In genomic region chr13:38064854-38065663, GRCm38 (mm10) we compare ENCODE assay signal across 8 mouse cellular contexts. TPM values are rescaled to one million over a fixed set of nuclear protein-coding genes. Genes with fewer than 3 reads are reported as not detected.
A peak's percentile ranks its signal among the peaks of the same experiment; 100 is the strongest.
DNase-seq lines count a peak whose midpoint lies in the region; ATAC-seq and TF ChIP-seq lines count a peak whose summit lies in the region.

No protein-coding gene starts in this region.

- H3K9ac ChIP-seq in embryonic facial prominence, embryonic 11.5 days (replicated peaks; ENCODE audit: low read length), result no peak overlapping the region
- H3K9ac ChIP-seq in intestine, embryonic 14.5 days (ENCODE audit: low read length), result no peak overlapping the region
- no peak overlapping the region for H3K9ac ChIP-seq in midbrain, embryonic 13.5 days (replicated peaks)

- intact Hi-C loops in left cerebral cortex, postnatal 4 days (cut with DNase I), result loop anchor here (5.0 to 10.0 kb wide), 2 partner anchors 142 to 560 kb away; no protein-coding TSS in a partner anchor

- no peak for TF ChIP-seq POLR2A in spleen, adult 2 months (IDR thresholded peaks at IDR 0.05; ENCODE audit: low read depth, low read length)

- no peak overlapping the region for H3K4me2 ChIP-seq in embryonic facial prominence, embryonic 11.5 days (ENCODE audit: low read depth, low read length)
- no peak overlapping the region for H3K4me2 ChIP-seq in intestine, embryonic 14.5 days (ENCODE audit: low read length)
- H3K4me2 ChIP-seq in midbrain, embryonic 13.5 days (replicated peaks), result no peak overlapping the region

- no peak for ATAC-seq in embryonic facial prominence, embryonic 11.5 days (replicated peaks; ENCODE audit: insufficient number of reproducible peaks, low FRiP score, low TSS enrichment, low read depth)
- ATAC-seq in intestine, embryonic 14.5 days (replicated peaks; ENCODE audit: low FRiP score, low TSS enrichment, low read depth), result peak; percentile 70
- ATAC-seq in midbrain, embryonic 13.5 days, result peak; percentile 60
- no peak for ATAC-seq in erythroid progenitor cell, adult 5-6 weeks (replicated peaks; ENCODE audit: low FRiP score, poor library complexity, severe bottlenecking)

- H3K27ac ChIP-seq in spleen, adult 2 months (ENCODE audit: insufficient read depth, low read length), result no peak overlapping the region
- H3K27ac ChIP-seq in embryonic facial prominence, embryonic 11.5 days (replicated peaks; ENCODE audit: low read depth, low read length), result no peak overlapping the region
- H3K27ac ChIP-seq in intestine, embryonic 14.5 days (ENCODE audit: low read depth), result no peak overlapping the region
- no peak overlapping the region for H3K27ac ChIP-seq in midbrain, embryonic 13.5 days

- no peaks in the 10 kb centered on the region for H3K9me3 ChIP-seq in embryonic facial prominence, embryonic 11.5 days (replicated peaks; ENCODE audit: control insufficient read depth, low read length)
- no peaks in the 10 kb centered on the region for H3K9me3 ChIP-seq in intestine, embryonic 14.5 days (ENCODE audit: control insufficient read depth, low read length)
- H3K9me3 ChIP-seq in midbrain, embryonic 13.5 days, result no peaks in the 10 kb centered on the region

- H3K4me1 ChIP-seq in spleen, adult 2 months (ENCODE audit: control insufficient read depth, insufficient read depth, insufficient read length), result no peaks in the 10 kb centered on the region
- H3K4me1 ChIP-seq in embryonic facial prominence, embryonic 11.5 days (ENCODE audit: control insufficient read depth, insufficient read depth, low read length), result no peaks in the 10 kb centered on the region
- H3K4me1 ChIP-seq in intestine, embryonic 14.5 days (replicated peaks; ENCODE audit: control insufficient read depth, insufficient read depth, low read length), result no peaks in the 10 kb centered on the region
- H3K4me1 ChIP-seq in midbrain, embryonic 13.5 days (replicated peaks), result no peaks in the 10 kb centered on the region

- WGBS in spleen, adult 2 months, result 66% methylated on average over 11 of the region's 11 CpGs
- WGBS in embryonic facial prominence, embryonic 11.5 days, result 70% methylated on average over 11 of the region's 11 CpGs
- 62% methylated on average over 11 of the region's 11 CpGs for WGBS in intestine, embryonic 14.5 days
- WGBS in midbrain, embryonic 13.5 days, result 78% methylated on average over 11 of the region's 11 CpGs

- no peaks in the 10 kb centered on the region for H3K27me3 ChIP-seq in spleen, adult 2 months (ENCODE audit: control insufficient read depth, insufficient read depth, low read length)
- H3K27me3 ChIP-seq in embryonic facial prominence, embryonic 11.5 days (ENCODE audit: control insufficient read depth, insufficient read depth, low read length), result no peaks in the 10 kb centered on the region
- no peaks in the 10 kb centered on the region for H3K27me3 ChIP-seq in intestine, embryonic 14.5 days (replicated peaks; ENCODE audit: control insufficient read depth, insufficient read depth, low read length)
- no peaks in the 10 kb centered on the region for H3K27me3 ChIP-seq in midbrain, embryonic 13.5 days

- H3K4me3 ChIP-seq in spleen, adult 2 months (ENCODE audit: extremely low read depth, insufficient read depth, insufficient read length), result no peak overlapping the region
- H3K4me3 ChIP-seq in embryonic facial prominence, embryonic 11.5 days (ENCODE audit: low read depth, low read length), result no peak overlapping the region
- H3K4me3 ChIP-seq in intestine, embryonic 14.5 days (ENCODE audit: low read depth, low read length), result no peak overlapping the region
- no peak overlapping the region for H3K4me3 ChIP-seq in midbrain, embryonic 13.5 days (replicated peaks)

- DNase-seq in spleen, adult 2 months (ENCODE audit: low read depth in 1 of 2, low spot score in 2 of 2), result peak; percentile 25 to 36
- DNase-seq in spleen, postnatal 14 days (ENCODE audit: low spot score in 2 of 2), result no peak
- DNase-seq in adrenal gland, postnatal 10 days, result peak; percentile 50
- peak; percentile 84 for DNase-seq in embryonic facial prominence, embryonic 11.5 days (ENCODE audit: low spot score)
- DNase-seq in intestine, embryonic 14.5 days (ENCODE audit: low spot score), result peak; percentile 60
- DNase-seq in left cerebral cortex, postnatal 4 days, result peak; percentile 29

- peak; percentile 31; the same call in 1 of the 2 replicates for TF ChIP-seq CTCF in spleen, adult 2 months (IDR thresholded peaks at IDR 0.05; ENCODE audit: extremely low read depth, insufficient read depth, insufficient read length, insufficient replicate concordance)

- H3K36me3 ChIP-seq in spleen, adult 2 months (ENCODE audit: control insufficient read depth, insufficient read depth, low read length), result peaks cover 12% of the 10 kb centered on the region
- H3K36me3 ChIP-seq in embryonic facial prominence, embryonic 11.5 days (replicated peaks; ENCODE audit: control insufficient read depth, insufficient read depth, low read depth, low read length), result no peaks in the 10 kb centered on the region; the same call in 1 of the 2 replicates
- peaks cover 27% of the 10 kb centered on the region for H3K36me3 ChIP-seq in intestine, embryonic 14.5 days (ENCODE audit: control insufficient read depth, insufficient read depth, low read length)
- H3K36me3 ChIP-seq in midbrain, embryonic 13.5 days, result peaks cover 37% of the 10 kb centered on the region

RNA-seq across cellular contexts. Expression of gene Cage1, which starts 28.2 kb away (rescaled TPM):
- polyA plus RNA-seq in spleen, adult 2 months (2012; rRNA removed), result 0.06 and 0.08 TPM in 2 replicates
- 1 to 10 TPM; 3.5 to 6.2 TPM for total RNA-seq in adrenal gland, postnatal 10 days (2021)
- polyA plus RNA-seq in embryonic facial prominence, embryonic 11.5 days (2014; fragmentation: Nextera tagmentation; extraction: Ambion mirVana), result 0.48 and 1.2 TPM in 2 replicates
- polyA plus RNA-seq in intestine, embryonic 14.5 days (2014; fragmentation: Nextera tagmentation; extraction: Ambion mirVana), result 1.1 and 1.3 TPM in 2 replicates
- total RNA-seq in left cerebral cortex, postnatal 4 days (2021), result 1 to 10 TPM; 3.6 to 3.8 TPM
- 2.6 and 2.9 TPM in 2 replicates for polyA plus RNA-seq in midbrain, embryonic 13.5 days (2015; fragmentation: Nextera tagmentation; extraction: Ambion mirVana)
- not detected in 2 replicates for total RNA-seq in erythroid progenitor cell, adult 5-6 weeks (2015; ENCODE audit: low replicate concordance)
- 1.5 TPM in 1 of 2 replicates, not detected in the other for total RNA-seq in erythroid progenitor cell, adult 5-6 weeks (2017; ENCODE audit: low replicate concordance)

RNA-seq across cellular contexts. Expression of gene Riok1, which starts 28.3 kb away (rescaled TPM):
- 13.0 and 17.1 TPM in 2 replicates for polyA plus RNA-seq in spleen, adult 2 months (2012; rRNA removed)
- total RNA-seq in adrenal gland, postnatal 10 days (2021), result 10 to 100 TPM; 31.2 to 31.4 TPM
- polyA plus RNA-seq in embryonic facial prominence, embryonic 11.5 days (2014; fragmentation: Nextera tagmentation; extraction: Ambion mirVana), result 49.4 and 54.9 TPM in 2 replicates
- 47.7 and 53.7 TPM in 2 replicates for polyA plus RNA-seq in intestine, embryonic 14.5 days (2014; fragmentation: Nextera tagmentation; extraction: Ambion mirVana)
- total RNA-seq in left cerebral cortex, postnatal 4 days (2021), result 10 to 100 TPM; 36.2 to 37.3 TPM
- polyA plus RNA-seq in midbrain, embryonic 13.5 days (2015; fragmentation: Nextera tagmentation; extraction: Ambion mirVana), result 59.5 and 67.5 TPM in 2 replicates
- 37.8 and 71.7 TPM in 2 replicates for total RNA-seq in erythroid progenitor cell, adult 5-6 weeks (2015; ENCODE audit: low replicate concordance)
- total RNA-seq in erythroid progenitor cell, adult 5-6 weeks (2017; ENCODE audit: low replicate concordance), result 78.0 and 78.3 TPM in 2 replicates

Comparison
In these comparisons a context has a peak if more than half of its experiments do, and no peak if none do; other contexts are left out.
1. DNase-seq: peak in spleen, adult 2 months (2 of 2), adrenal gland, postnatal 10 days (single experiment), embryonic facial prominence, embryonic 11.5 days (single experiment), intestine, embryonic 14.5 days (single experiment) and left cerebral cortex, postnatal 4 days (single experiment); none in spleen, postnatal 14 days (0 of 2).
2. ATAC-seq: peak in intestine, embryonic 14.5 days (single experiment) and midbrain, embryonic 13.5 days (single experiment); none in embryonic facial prominence, embryonic 11.5 days (single experiment) and erythroid progenitor cell, adult 5-6 weeks (single experiment).